Mouse (Mus musculus) olfactory bulb, adult 2 months (tissue): ENCODE results near the gene Kcnq1. TPM values are rescaled to one million over a fixed set of nuclear protein-coding genes. Genes with fewer than 3 reads are reported as not detected.

Experiments
- H3K27ac ChIP-seq: fragments of 200-500 bp; 2 replicates; pipeline ENCODE4 v1.5.1; 2012; ENCODE audit warnings: low read depth, low read length; ENCODE audit not compliant: insufficient read depth
- H3K4me1 ChIP-seq: fragments of 200-500 bp; 2 replicates; pipeline ENCODE4 v1.6.1; 2012; ENCODE audit warnings: low read length; ENCODE audit not compliant: control insufficient read depth, insufficient read depth
- H3K4me3 ChIP-seq: fragments of 200-500 bp; 2 replicates; pipeline ENCODE4 v1.5.1; 2012; ENCODE audit warnings: mild to moderate bottlenecking, low read depth, low read length, moderate library complexity; ENCODE audit not compliant: insufficient read depth
- CTCF ChIP-seq: fragments of 200-500 bp; IDR thresholded peaks from 2 replicates; pipeline ENCODE4 v1.5.1; 2012; ENCODE audit warnings: low read depth, mild to moderate bottlenecking, low read length, moderate library complexity; ENCODE audit not compliant: insufficient read depth
- POLR2A ChIP-seq: fragments of 200-500 bp; IDR thresholded peaks from 2 replicates; pipeline ENCODE4 v1.6.1; 2012; ENCODE audit warnings: mild to moderate bottlenecking, low read depth, low read length, moderate library complexity; ENCODE audit not compliant: insufficient read depth
- WGBS: fragments of 180-500 bp; shearing (Covaris S2); methylation state at CpG from one replicate; pipeline ENCODE4 v1.1.7; 2018; 5-methylcytosine and 5-hydroxymethylcytosine counted together
- polyA plus RNA-seq: library from polyadenylated mRNA; stranded (reverse); fragments of >200 nt; gene quantifications from 2 replicates; pipeline ENCODE4 v1.2.4, GENCODE M21; 2012; ENCODE audit warnings: low replicate concordance; ENCODE audit not compliant: missing spikeins, insufficient read depth, insufficient read length

The Kcnq1 gene
- polyA plus RNA-seq, 1 experiment: not detected

DNA sequence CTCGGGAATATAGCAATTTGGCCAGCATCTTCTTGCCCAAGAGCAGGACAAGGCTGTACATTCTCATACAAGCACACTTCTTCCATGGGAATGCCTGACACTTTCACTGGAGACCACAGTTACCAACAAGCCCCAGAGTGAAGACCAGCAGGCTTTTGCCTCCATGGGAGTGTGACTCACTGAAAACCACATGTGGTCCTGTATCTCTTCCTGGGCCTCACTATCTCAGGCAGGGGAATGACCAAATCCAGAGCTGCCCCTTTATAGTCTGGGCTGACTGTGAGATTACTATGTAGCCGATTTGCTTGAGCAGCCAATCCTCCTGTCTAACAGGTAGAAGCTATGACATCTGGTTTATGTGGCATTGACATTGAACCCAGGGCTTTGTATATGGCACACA is 22.5 kb upstream of the Kcnq1 start:
- 77% methylated on average over 2 of the region's 2 CpGs for WGBS
- TF ChIP-seq POLR2A (no peak), CTCF (no peak)
- H3K4me1 ChIP-seq: no peaks in the 10 kb centered on the region

DNA sequence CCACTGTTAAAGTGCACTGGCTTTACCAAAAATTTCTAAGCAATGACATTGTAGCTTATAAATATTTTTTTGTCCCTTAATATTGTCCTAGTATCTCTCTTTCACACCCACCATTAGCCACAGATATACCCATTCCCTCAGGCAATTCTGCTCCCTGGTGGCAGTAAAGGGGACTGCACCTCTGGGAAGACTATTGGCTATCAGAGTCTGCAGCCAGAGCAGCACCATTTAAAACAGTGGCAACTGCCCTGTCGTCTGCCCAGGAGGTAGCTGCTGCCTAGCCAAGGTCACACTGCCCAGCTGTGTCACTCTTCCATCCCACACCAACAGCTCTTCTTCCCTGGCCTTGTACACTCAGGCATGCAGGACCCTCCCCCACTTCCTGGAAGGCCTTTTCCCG is 19.8 kb upstream of the Kcnq1 start:
- 53% methylated on average over 2 of the region's 2 CpGs for WGBS
- H3K27ac ChIP-seq: no peak overlapping the region
- TF ChIP-seq POLR2A: no peak
- TF ChIP-seq CTCF: no peak
- no peaks in the 10 kb centered on the region for H3K4me1 ChIP-seq
- no peak overlapping the region for H3K4me3 ChIP-seq

More for the DNA sequence above, 22.5 kb upstream of the Kcnq1 start:
- Histone ChIP-seq H3K4me3 (no peak overlapping the region), H3K27ac (no peak overlapping the region)

DNA sequence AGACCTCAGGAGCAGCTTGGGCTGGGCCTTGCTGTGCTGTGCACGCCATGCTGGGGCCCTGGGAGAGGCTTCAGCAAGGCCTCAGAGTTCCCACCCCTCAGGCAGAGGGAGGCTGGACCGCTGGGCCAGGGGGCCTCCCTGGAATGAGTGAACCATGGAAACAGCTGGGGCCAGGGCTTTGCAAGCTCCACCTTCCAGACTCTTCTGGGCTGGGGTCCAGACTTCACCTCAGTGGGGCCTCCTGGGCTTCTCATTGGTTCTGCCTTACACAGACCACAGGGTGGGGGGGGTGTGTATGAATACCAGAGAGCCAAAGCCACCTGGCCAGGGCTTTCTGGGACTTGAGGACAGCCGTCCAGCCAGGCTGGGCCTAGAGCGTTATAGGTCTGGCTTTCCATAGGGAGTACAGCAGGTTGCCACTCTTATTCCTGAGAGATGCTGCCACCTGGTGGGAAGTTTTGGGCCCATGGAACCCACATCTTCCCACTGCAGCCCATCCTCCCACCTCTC is 19.0 kb upstream of the Kcnq1 start:
- Histone ChIP-seq H3K4me3 (no peak overlapping the region), H3K27ac (no peak overlapping the region), H3K4me1 (no peaks in the 10 kb centered on the region)
- WGBS: 57% methylated on average over 4 of the region's 4 CpGs
- TF ChIP-seq CTCF (no peak), POLR2A (no peak)

DNA sequence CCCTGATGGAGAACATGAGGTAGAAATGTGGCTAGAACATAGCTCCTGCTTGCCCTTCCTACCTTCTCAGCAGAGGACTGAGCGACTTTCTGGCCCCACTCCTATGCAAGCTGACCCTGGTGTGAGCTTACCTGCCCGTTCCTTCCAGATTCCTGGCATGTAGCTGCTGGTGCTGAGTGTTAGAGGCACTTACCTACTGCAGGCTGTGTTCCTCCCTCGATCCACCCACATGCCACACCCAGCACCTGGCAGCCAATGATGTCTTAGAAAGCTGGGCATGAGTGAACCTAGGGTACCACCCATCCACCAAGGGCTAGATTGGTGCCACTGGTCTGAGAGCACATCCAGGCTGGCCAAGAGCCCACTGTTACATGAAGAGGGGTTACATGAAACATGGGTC is 12.3 kb upstream of the Kcnq1 start:
- Histone ChIP-seq H3K4me3 (no peak overlapping the region), H3K4me1 (no peaks in the 10 kb centered on the region), H3K27ac (no peak overlapping the region)
- no peak for TF ChIP-seq CTCF
- TF ChIP-seq POLR2A: no peak
- whole genome bisulfite sequencing: 82% methylated on average over 3 of the region's 3 CpGs

DNA sequence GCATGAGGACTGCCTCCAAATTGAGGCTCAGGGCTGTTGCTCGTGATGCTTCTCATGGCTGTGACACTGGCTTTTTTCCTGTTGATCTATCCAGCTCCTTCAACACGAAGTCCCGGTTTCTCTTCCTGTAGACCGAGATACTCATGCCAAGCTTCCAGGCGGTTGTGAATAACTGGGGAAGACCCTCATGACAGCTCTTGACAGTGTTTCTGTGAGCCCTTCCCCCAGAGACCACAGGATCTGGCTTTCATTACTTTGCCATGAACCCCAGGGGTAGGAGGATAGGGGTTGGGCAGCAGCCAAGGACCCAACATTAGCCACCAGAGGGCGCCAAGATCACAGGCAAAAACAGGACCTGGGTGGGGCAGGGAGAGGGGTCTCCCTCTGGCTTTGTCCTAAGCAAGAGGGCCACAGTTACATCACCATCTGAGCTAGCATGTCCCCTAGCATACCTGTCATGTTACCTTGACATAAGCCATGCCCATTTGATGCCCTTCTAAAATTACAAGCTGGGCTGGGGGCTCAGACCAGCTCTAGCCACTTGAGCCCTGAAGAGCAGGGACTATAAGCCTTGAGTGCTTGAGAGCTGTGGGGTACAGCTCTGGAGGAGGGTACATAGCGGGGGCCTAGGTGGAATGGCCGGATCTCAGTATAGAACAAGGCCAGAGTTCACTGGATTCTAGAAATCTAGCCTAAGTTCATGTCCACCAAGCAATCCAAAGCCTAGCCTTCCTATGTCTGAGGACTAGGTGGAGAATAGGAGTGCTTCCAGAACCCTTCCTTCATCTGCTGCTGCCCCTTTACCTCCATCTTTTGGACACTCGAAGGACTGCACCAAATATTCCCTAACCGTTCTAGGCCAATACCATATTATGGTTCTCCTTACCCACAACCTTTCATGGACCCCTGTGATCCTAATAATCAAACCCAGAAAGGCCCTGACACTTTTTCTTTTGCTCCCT is 11.3 kb upstream of the Kcnq1 start, which contains the start of gene Trpm5:
Trpm5 (minus strand) TSS at position 51 of the 962 bp plus-strand sequence.
- WGBS: 51% methylated on average over 10 of the region's 10 CpGs
- TF ChIP-seq CTCF (peak; percentile 42; the same call in 1 of the 2 replicates), POLR2A (no peak)
- H3K27ac ChIP-seq: no peak within 1 kb of the TSS
- H3K4me1 ChIP-seq: no peaks in the 10 kb centered on the region
- no peak within 1 kb of the TSS for H3K4me3 ChIP-seq

DNA sequence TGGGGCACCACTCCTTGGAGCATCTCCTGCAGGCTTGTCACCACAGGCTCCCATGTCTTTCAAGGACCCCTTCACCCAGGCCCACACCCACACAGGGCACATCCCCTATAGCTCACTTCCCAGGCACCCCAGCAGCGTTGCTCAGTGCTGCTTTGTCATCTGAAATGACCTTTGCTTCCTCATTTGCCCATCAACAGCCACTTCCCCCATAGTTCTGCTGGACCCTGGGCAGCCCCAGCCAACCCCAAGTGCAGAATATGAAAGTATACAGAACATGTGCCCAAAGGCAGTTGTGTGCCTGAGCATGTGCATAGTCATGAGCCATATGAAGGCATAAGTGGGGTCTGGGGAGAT is 10.6 kb upstream of the Kcnq1 start:
- 49% methylated on average over 1 of the region's 1 CpGs for WGBS

DNA sequence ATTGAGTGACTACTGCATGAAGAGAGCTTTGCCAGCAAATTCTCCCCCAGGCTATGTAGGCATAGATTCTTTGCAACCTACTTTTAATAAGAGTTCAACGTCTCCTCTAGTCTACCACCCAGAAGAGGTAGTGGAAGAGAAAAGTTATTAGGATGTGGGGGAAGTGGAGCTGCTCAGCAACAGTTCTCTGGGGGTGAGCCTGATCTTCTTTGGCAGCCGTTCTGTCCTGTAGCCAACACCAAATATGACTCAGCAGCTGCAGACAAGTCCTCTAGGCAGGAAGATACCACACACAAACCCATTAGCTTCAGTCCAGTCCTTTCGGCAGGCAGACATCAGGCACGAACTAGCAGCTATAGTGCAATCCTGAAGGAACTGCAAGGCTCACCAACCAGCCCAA is 5.4 kb upstream of the Kcnq1 start:
- 57% methylated on average over 4 of the region's 4 CpGs for WGBS
- no peak overlapping the region for H3K27ac ChIP-seq
- TF ChIP-seq CTCF (no peak), POLR2A (no peak)
- H3K4me3 ChIP-seq: no peak overlapping the region
- H3K4me1 ChIP-seq: no peaks in the 10 kb centered on the region

More for the DNA sequence above, 10.6 kb upstream of the Kcnq1 start:
- Histone ChIP-seq H3K4me1 (no peaks in the 10 kb centered on the region), H3K27ac (no peak overlapping the region), H3K4me3 (no peak overlapping the region)
- no peak for TF ChIP-seq CTCF
- no peak for TF ChIP-seq POLR2A

DNA sequence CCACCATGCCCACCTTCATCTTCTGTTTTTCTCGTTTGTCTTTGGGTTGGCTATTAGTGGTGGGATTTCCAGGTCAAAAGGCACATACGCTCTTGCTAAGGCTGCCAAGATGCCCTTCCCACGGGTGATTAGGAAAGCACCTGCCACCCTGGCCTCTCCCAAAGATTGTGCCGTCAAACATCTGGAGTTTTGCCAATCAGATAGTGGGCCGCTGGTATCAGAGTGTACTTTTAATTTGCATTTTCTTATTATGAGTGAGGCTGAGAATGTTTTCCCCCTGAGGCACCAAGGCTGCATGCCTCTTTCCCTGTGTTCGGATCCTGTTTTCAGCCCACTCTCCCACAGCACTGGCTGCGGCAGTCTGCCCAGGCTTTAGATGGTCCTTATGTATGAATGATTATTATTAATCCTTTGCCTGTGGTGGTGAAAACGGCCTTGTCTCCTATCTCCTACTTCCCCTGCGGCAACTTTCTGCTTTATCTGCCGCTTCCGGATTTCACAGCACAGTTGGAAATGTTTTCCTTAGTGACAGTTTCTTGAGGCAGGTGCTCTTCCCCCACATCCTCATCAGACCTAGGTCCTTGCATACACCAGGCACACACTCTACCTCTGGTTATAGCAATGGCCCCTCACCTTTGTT is 784 bp upstream of the Kcnq1 start:
- 69% methylated on average over 11 of the region's 11 CpGs for WGBS
- H3K27ac ChIP-seq: no peak overlapping the region
- TF ChIP-seq CTCF (no peak), POLR2A (no peak)

DNA sequence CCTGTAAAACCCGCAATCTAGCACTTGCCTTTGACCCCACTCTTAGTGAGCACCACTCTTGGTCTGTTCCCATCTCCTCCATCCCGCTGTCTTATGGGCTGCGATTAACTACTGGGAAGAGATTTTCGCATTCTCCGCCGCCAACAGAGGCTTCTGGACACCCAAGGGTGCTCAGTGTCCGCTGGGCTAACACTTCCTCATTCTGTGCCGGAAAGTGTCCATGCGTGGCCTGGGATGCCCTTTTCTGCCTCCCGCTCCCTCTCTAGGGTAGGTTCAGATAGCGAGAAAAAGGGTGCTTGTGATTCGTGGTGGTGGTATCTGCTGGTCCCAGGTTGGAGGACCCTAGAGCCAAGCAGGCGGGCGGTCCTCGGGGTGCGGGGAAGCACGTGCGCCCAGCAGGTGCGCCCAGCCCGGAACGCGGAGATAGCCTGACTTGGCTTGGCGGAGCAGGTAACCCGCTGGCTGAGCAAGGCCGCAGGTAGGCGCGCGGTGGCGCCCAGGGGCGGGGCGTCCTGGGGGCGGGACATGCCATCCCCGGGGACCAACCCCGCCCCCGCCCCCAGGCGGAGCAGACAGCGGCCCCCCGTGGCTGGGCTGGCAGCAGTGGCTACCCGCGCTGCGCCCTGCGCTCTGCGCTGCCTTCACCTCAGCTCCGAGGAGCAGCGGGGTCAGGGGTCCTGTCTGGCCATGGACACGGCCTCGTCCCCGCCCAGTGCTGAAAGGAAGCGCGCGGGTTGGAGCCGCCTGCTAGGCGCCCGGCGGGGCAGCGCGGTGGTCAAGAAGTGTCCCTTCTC is 707 bp downstream of the Kcnq1 start:
- no peak for TF ChIP-seq CTCF
- 8% methylated on average over 57 of the region's 57 CpGs for WGBS
- H3K4me3 ChIP-seq: 0 out of 2 replicates have a peak overlapping the region, but pooled peaks have one; percentile 6
- H3K27ac ChIP-seq: no peak overlapping the region
- peaks cover 11% of the 10 kb centered on the region; the same call in 1 of the 2 replicates for H3K4me1 ChIP-seq

More for the DNA sequence above, 784 bp upstream of the Kcnq1 start:
- Histone ChIP-seq H3K4me1 (peaks cover 11% of the 10 kb centered on the region; the same call in 1 of the 2 replicates), H3K4me3 (no peak overlapping the region)
